ENCODE assay signal across 7 mouse cellular contexts in the genomic region with DNA sequence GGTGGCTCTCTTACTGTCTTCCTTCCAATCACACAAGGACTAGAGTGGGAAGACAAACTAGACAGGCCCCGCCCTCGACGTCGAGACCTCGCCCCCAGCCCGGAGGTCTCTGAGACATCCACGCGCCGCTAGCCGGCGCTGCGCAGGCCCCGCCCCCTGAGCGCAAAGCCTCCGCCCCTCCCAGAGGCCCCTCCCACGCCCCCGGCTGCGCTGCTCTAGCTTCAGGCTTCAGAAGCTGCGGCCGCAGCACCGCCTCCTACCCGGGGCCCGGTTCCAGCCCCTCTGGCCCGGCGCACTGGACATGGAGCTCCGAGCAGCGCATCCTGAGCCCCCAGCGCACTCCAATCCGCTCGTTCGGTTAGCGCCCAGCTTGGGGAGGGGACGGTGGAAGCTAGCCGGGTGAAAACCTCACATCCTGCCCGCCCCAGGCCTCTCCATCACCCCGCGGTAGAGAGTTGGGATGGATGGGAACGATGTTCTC. TPM values are rescaled to one million over a fixed set of nuclear protein-coding genes. Genes with fewer than 3 reads are reported as not detected.
DNase-seq lines count a peak whose midpoint lies in the region; ATAC-seq and TF ChIP-seq lines count a peak whose summit lies in the region.

A gene (plus strand): TSS at position 225 of the 481 bp plus-strand sequence.

- H3K4me2 ChIP-seq in intestine, postnatal 0 days (replicated peaks; ENCODE audit: low read depth), result peak within 1 kb of the TSS; percentile 65
- peak within 1 kb of the TSS; percentile 63 for H3K4me2 ChIP-seq in midbrain, embryonic 12.5 days (replicated peaks)

- no peaks in the 10 kb centered on the region for H3K9me3 ChIP-seq in embryonic facial prominence, embryonic 10.5 days
- H3K9me3 ChIP-seq in intestine, postnatal 0 days (ENCODE audit: control insufficient read depth), result no peaks in the 10 kb centered on the region
- H3K9me3 ChIP-seq in limb, embryonic 10.5 days (replicated peaks), result no peaks in the 10 kb centered on the region
- no peaks in the 10 kb centered on the region for H3K9me3 ChIP-seq in midbrain, embryonic 12.5 days

- H3K36me3 ChIP-seq in embryonic facial prominence, embryonic 10.5 days (replicated peaks), result peaks cover 9% of the 10 kb centered on the region
- H3K36me3 ChIP-seq in intestine, postnatal 0 days (ENCODE audit: control insufficient read depth, insufficient read depth), result no peaks in the 10 kb centered on the region
- peaks cover 15% of the 10 kb centered on the region for H3K36me3 ChIP-seq in limb, embryonic 10.5 days
- H3K36me3 ChIP-seq in midbrain, embryonic 12.5 days, result no peaks in the 10 kb centered on the region
- no peaks in the 10 kb centered on the region for H3K36me3 ChIP-seq in small intestine, adult 2 months (ENCODE audit: control insufficient read depth, insufficient read depth, low read length)

- peak within 1 kb of the TSS; percentile 68 for H3K4me3 ChIP-seq in embryonic facial prominence, embryonic 10.5 days
- H3K4me3 ChIP-seq in intestine, postnatal 0 days (ENCODE audit: low read depth, low read length), result peak within 1 kb of the TSS; percentile 43
- H3K4me3 ChIP-seq in limb, embryonic 10.5 days, result peak within 1 kb of the TSS; percentile 69
- H3K4me3 ChIP-seq in midbrain, embryonic 12.5 days, result peak within 1 kb of the TSS; percentile 51
- H3K4me3 ChIP-seq in small intestine, adult 2 months (ENCODE audit: low read depth, low read length), result peak within 1 kb of the TSS; percentile 89

- peaks cover 29% of the 10 kb centered on the region for H3K27me3 ChIP-seq in embryonic facial prominence, embryonic 10.5 days (replicated peaks; ENCODE audit: low read depth, poor library complexity, severe bottlenecking)
- H3K27me3 ChIP-seq in intestine, postnatal 0 days (replicated peaks; ENCODE audit: control insufficient read depth, insufficient read depth, low read length), result peaks cover 5% of the 10 kb centered on the region; the same call in 1 of the 2 replicates
- peaks cover 13% of the 10 kb centered on the region; the same call in 1 of the 2 replicates for H3K27me3 ChIP-seq in limb, embryonic 10.5 days (ENCODE audit: low read depth, poor library complexity, severe bottlenecking)
- peaks cover 15% of the 10 kb centered on the region; the same call in 1 of the 2 replicates for H3K27me3 ChIP-seq in midbrain, embryonic 12.5 days
- no peaks in the 10 kb centered on the region for H3K27me3 ChIP-seq in small intestine, adult 2 months (ENCODE audit: control insufficient read depth, insufficient read depth, low read length)

- WGBS in embryonic facial prominence, embryonic 10.5 days, result under 1% methylated on average over 38 of the region's 38 CpGs
- WGBS in intestine, postnatal 0 days, result 2% methylated on average over 38 of the region's 38 CpGs
- under 1% methylated on average over 38 of the region's 38 CpGs for WGBS in limb, embryonic 10.5 days
- under 1% methylated on average over 38 of the region's 38 CpGs for WGBS in midbrain, embryonic 12.5 days
- under 1% methylated on average over 38 of the region's 38 CpGs for WGBS in small intestine, adult 2 months

- peak within 1 kb of the TSS; percentile 41; the same call in 1 of the 2 replicates for H3K9ac ChIP-seq in intestine, postnatal 0 days (ENCODE audit: low read depth, low read length)
- peak within 1 kb of the TSS; percentile 59 for H3K9ac ChIP-seq in midbrain, embryonic 12.5 days (replicated peaks)

- TF ChIP-seq CTCF in intestine, postnatal 0 days (IDR thresholded peaks at IDR 0.05; ENCODE audit: low read depth), result peak; percentile 71
- peak; percentile 36; the same call in 1 of the 2 replicates for TF ChIP-seq CTCF in small intestine, adult 2 months (IDR thresholded peaks at IDR 0.05; ENCODE audit: extremely low read depth, insufficient read length, insufficient replicate concordance, low read depth, low read length)

- H3K4me1 ChIP-seq in embryonic facial prominence, embryonic 10.5 days, result peaks cover 44% of the 10 kb centered on the region
- peaks cover 2% of the 10 kb centered on the region; the same call in 1 of the 2 replicates for H3K4me1 ChIP-seq in intestine, postnatal 0 days (replicated peaks; ENCODE audit: control insufficient read depth, insufficient read depth, low read length)
- H3K4me1 ChIP-seq in limb, embryonic 10.5 days, result peaks cover 30% of the 10 kb centered on the region
- peaks cover 25% of the 10 kb centered on the region for H3K4me1 ChIP-seq in midbrain, embryonic 12.5 days
- H3K4me1 ChIP-seq in small intestine, adult 2 months (ENCODE audit: control insufficient read depth, insufficient read depth, insufficient read length, low read length), result peaks cover 10% of the 10 kb centered on the region

- peak within 1 kb of the TSS; percentile 86 for H3K27ac ChIP-seq in embryonic facial prominence, embryonic 10.5 days (replicated peaks)
- H3K27ac ChIP-seq in intestine, postnatal 0 days (ENCODE audit: low read depth, low read length), result peak within 1 kb of the TSS; percentile 42; the same call in 1 of the 2 replicates
- peak within 1 kb of the TSS; percentile 89 for H3K27ac ChIP-seq in limb, embryonic 10.5 days
- H3K27ac ChIP-seq in midbrain, embryonic 12.5 days (replicated peaks), result 0 out of 2 replicates have a peak within 1 kb of the TSS, but pooled peaks have one; percentile 7
- peak within 1 kb of the TSS; percentile 67 for H3K27ac ChIP-seq in small intestine, adult 2 months (ENCODE audit: insufficient read depth, low read depth, low read length)

- DNase-seq in adrenal gland, postnatal 14 days, result peak; percentile 95
- DNase-seq in embryonic facial prominence, embryonic 10.5 days (ENCODE audit: low spot score), result peak; percentile 97
- DNase-seq in gonadal fat pad, adult 2 months (ENCODE audit: low read depth), result no peak
- DNase-seq in limb, embryonic 10.5 days (ENCODE audit: low spot score), result peak; percentile 97

- TF ChIP-seq POLR2A in small intestine, adult 2 months (IDR thresholded peaks at IDR 0.05; ENCODE audit: low read depth, low read length), result peak; percentile 69; the same call in 1 of the 2 replicates

- ATAC-seq in intestine, postnatal 0 days, result peak; percentile 51
- peak; percentile 83 for ATAC-seq in midbrain, embryonic 12.5 days (ENCODE audit: low FRiP score, low read depth)

RNA-seq across cellular contexts. Expression of the gene that starts here (rescaled TPM):
- total RNA-seq in adrenal gland, postnatal 14 days (2021), result 12.0 and 13.5 TPM in 2 replicates
- 25.1 and 26.4 TPM in 2 replicates for polyA plus RNA-seq in embryonic facial prominence, embryonic 10.5 days (2016; fragmentation: Nextera tagmentation; extraction: Ambion mirVana)
- polyA plus RNA-seq in gonadal fat pad, adult 2 months (2012; rRNA removed), result 40.7 and 48.2 TPM in 2 replicates
- 5.7 and 6.6 TPM in 2 replicates for polyA plus RNA-seq in intestine, postnatal 0 days (2015; fragmentation: Nextera tagmentation; extraction: Ambion mirVana)
- polyA plus RNA-seq in limb, embryonic 10.5 days (2016; fragmentation: Nextera tagmentation; extraction: Ambion mirVana), result 26.0 and 26.1 TPM in 2 replicates
- polyA plus RNA-seq in midbrain, embryonic 12.5 days (2016; fragmentation: Nextera tagmentation; extraction: Ambion mirVana), result 16.1 and 17.9 TPM in 2 replicates
- polyA plus RNA-seq in small intestine, adult 2 months (2012; rRNA removed), result 9.1 and 9.6 TPM in 2 replicates

Comparison
In these comparisons a context has a peak if more than half of its experiments do, and no peak if none do; other contexts are left out.
1. H3K27ac ChIP-seq: peak in every context shown above with its lines; median percentile 89 in limb, embryonic 10.5 days; 86 in embryonic facial prominence, embryonic 10.5 days; 67 in small intestine, adult 2 months; 42 in intestine, postnatal 0 days; 7 in midbrain, embryonic 12.5 days.